ENCODE assay signal across 8 mouse cellular contexts in the genomic region with DNA sequence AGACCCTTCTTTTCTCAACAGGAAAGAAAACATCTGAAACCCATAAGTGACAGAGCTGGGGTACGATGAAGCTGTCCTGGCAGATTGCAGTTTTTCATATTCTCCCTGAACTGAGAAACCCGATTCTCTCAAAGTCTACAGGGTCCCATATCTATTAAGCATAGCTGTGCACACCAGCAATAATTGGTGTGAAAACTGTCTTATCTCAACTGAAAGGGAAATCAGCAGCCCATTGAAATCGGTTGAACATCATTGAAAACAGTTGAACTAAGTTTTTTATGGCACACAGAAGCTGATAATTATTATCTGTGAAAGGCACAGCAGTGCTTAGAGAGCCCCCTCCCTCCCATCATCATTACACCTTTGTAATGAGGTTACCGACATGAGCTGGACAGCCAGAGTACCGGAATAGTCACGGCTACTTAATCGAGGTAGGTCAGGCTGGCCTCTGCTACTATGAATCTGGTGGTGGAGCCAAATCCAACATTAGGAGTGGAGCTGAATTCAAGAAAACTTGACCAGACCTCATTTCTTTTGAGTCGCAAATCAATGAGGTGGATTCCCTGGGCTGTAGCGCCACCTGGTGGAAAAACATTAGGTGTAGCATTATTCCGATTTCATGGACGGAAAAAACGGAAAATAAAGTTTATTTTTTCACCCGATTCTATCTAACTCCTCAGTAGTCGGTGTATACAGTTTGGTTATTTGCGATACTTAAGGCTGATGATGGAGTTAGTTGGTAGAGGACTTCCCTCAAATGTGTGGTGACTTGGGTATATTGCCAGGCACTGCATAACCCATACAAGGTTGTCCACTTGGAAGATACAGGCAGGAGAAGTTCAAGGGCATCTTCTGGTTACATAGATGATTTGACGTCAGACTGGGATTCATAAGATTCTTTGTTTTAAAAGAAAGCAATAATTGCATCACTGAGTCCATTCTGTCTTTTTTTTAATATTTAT. TPM values are rescaled to one million over a fixed set of nuclear protein-coding genes. Genes with fewer than 3 reads are reported as not detected.
A peak's percentile ranks its signal among the peaks of the same experiment; 100 is the strongest.
DNase-seq lines count a peak whose midpoint lies in the region; ATAC-seq and TF ChIP-seq lines count a peak whose summit lies in the region.

No protein-coding gene starts in this region.

- H3K9me3 ChIP-seq in E14TG2a.4 (ENCODE audit: low read length), result peaks cover 4% of the 10 kb centered on the region; the same call in 1 of the 2 replicates
- no peaks in the 10 kb centered on the region for H3K9me3 ChIP-seq in lung, postnatal 0 days (ENCODE audit: low read length)

- peak; percentile 46 to 69 for DNase-seq in adrenal gland, postnatal 4 days (ENCODE audit: low spot score in 2 of 2)
- peak; percentile 74 to 90 for DNase-seq in heart, postnatal 10 days
- DNase-seq in layer of hippocampus, adult 2 months (ENCODE audit: low spot score in 2 of 2), result peak; percentile 63 to 85
- peak; percentile 81 for DNase-seq in lung, postnatal 0 days (ENCODE audit: low spot score)
- peak; percentile 78 for DNase-seq in retina, postnatal 1 day
- DNase-seq in urinary bladder, adult 18-20 months (ENCODE audit: low spot score in 2 of 2), result peak; percentile 41 to 63

- no peak for TF ChIP-seq EP300 in lung, postnatal 0 days (IDR thresholded peaks at IDR 0.05)

- H3K27ac ChIP-seq in layer of hippocampus, adult 2 months, result no peak overlapping the region
- no peak overlapping the region for H3K27ac ChIP-seq in lung, postnatal 0 days (ENCODE audit: low read length)

- intact Hi-C loops in heart, postnatal 10 days (cut with DNase I), result loop anchor here (1.0 to 5.0 kb wide), 5 partner anchors 46 to 260 kb away; a partner anchor contains a TSS

- peaks cover 12% of the 10 kb centered on the region for H3K4me1 ChIP-seq in E14TG2a.4 (replicated peaks; ENCODE audit: low read depth, low read length)
- no peaks in the 10 kb centered on the region for H3K4me1 ChIP-seq in lung, postnatal 0 days (ENCODE audit: insufficient read depth, low read depth, low read length)

- peak; percentile 59 for TF ChIP-seq CTCF in E14TG2a.4 (conservative IDR thresholded peaks at IDR 0.05; ENCODE audit: low read length)
- peak; percentile 90 for TF ChIP-seq CTCF in layer of hippocampus, adult 2 months (conservative IDR thresholded peaks at IDR 0.05)
- TF ChIP-seq CTCF in lung, postnatal 0 days (IDR thresholded peaks at IDR 0.05), result peak; percentile 91

- H3K27me3 ChIP-seq in E14TG2a.4 (ENCODE audit: insufficient read depth, low read length), result peaks cover 14% of the 10 kb centered on the region
- no peaks in the 10 kb centered on the region for H3K27me3 ChIP-seq in lung, postnatal 0 days (replicated peaks; ENCODE audit: insufficient read depth, low read length)

- 18% methylated on average over 16 of the region's 16 CpGs for WGBS in lung, postnatal 0 days

- ATAC-seq in erythroid progenitor cell, adult 5-6 weeks (replicated peaks; ENCODE audit: low FRiP score, poor library complexity, severe bottlenecking), result peak; percentile 58
- ATAC-seq in lung, postnatal 0 days, result no peak

- no peak overlapping the region for H3K4me3 ChIP-seq in E14TG2a.4 (replicated peaks; ENCODE audit: low read length)
- no peak overlapping the region for H3K4me3 ChIP-seq in layer of hippocampus, adult 2 months
- H3K4me3 ChIP-seq in lung, postnatal 0 days (ENCODE audit: low read depth, low read length), result no peak overlapping the region

- H3K36me3 ChIP-seq in E14TG2a.4 (ENCODE audit: insufficient read depth, low read length), result no peaks in the 10 kb centered on the region
- H3K36me3 ChIP-seq in lung, postnatal 0 days (ENCODE audit: insufficient read depth, low read length), result no peaks in the 10 kb centered on the region

- no peak overlapping the region for H3K4me2 ChIP-seq in lung, postnatal 0 days (replicated peaks; ENCODE audit: low read depth, low read length)

- H3K9ac ChIP-seq in lung, postnatal 0 days (replicated peaks; ENCODE audit: low read depth), result no peak overlapping the region

RNA-seq across cellular contexts. Expression of a gene that starts 2.7 kb away (rescaled TPM):
- total RNA-seq in adrenal gland, postnatal 4 days (2021), result 100 to 1,000 TPM; 190 to 204 TPM
- total RNA-seq in erythroid progenitor cell, adult 5-6 weeks (2015; ENCODE audit: low replicate concordance), result 103 and 121 TPM in 2 replicates
- 66.6 and 83.0 TPM in 2 replicates for total RNA-seq in erythroid progenitor cell, adult 5-6 weeks (2017; ENCODE audit: low replicate concordance)
- total RNA-seq in heart, postnatal 10 days (2021), result 100 to 1,000 TPM; 122 to 127 TPM
- 100 to 1,000 TPM; 144 to 145 TPM for total RNA-seq in layer of hippocampus, adult 2 months (2021)
- 153 and 169 TPM in 2 replicates for polyA plus RNA-seq in lung, postnatal 0 days (2015; fragmentation: Nextera tagmentation; extraction: Ambion mirVana)

RNA-seq across cellular contexts. Expression of a gene that starts 17.4 kb away (rescaled TPM):
- 10 to 100 TPM; 28.9 to 29.8 TPM for total RNA-seq in adrenal gland, postnatal 4 days (2021)
- total RNA-seq in erythroid progenitor cell, adult 5-6 weeks (2015; ENCODE audit: low replicate concordance), result 54.4 and 97.3 TPM in 2 replicates
- total RNA-seq in erythroid progenitor cell, adult 5-6 weeks (2017; ENCODE audit: low replicate concordance), result 142 and 148 TPM in 2 replicates
- 10 to 100 TPM; 11.8 to 13.0 TPM for total RNA-seq in heart, postnatal 10 days (2021)
- 10 to 100 TPM; 29.4 to 30.0 TPM for total RNA-seq in layer of hippocampus, adult 2 months (2021)
- 9.4 and 10.5 TPM in 2 replicates for polyA plus RNA-seq in lung, postnatal 0 days (2015; fragmentation: Nextera tagmentation; extraction: Ambion mirVana)
